29 mouse cellular contexts compared by ENCODE assay signal in the genomic region with DNA sequence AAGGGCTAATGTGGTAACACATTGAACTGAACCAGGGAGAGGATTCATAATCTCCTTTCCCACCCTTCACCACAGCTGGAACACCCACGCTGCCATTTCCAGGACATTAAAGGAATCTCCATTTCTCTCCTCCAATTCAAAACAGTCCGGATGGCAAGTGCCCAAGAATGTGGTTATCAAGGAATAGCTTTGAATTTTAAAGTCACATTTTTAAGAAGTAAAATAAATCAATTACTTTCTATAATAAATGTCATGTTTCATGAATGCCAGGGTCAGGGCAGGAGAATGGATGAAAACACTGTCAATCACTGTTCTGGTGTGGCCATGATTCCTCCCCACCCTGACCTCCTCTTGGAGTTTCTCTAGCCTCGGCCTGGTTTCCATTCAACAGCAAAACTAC.
DNase-seq lines count a peak whose midpoint lies in the region; ATAC-seq and TF ChIP-seq lines count a peak whose summit lies in the region.
"Had no signal": no experiment of that assay in that cellular context is flagged by ENCODE, and none has a peak within 500 bp of the region (broad histone marks: within the 10 kb centered on the region; RNA-seq: fewer than 3 reads in every experiment).

No protein-coding gene starts in this region.

- H3K4me1 ChIP-seq in kidney, postnatal 0 days (replicated peaks; ENCODE audit: insufficient read depth, low read length), result no peaks in the 10 kb centered on the region
- H3K4me1 ChIP-seq in kidney, embryonic 14.5 days (ENCODE audit: control insufficient read depth, insufficient read depth, low read length), result no peaks in the 10 kb centered on the region
- no peaks in the 10 kb centered on the region for H3K4me1 ChIP-seq in lung, postnatal 0 days (ENCODE audit: insufficient read depth, low read depth, low read length)
- H3K4me1 ChIP-seq: embryonic facial prominence, embryonic 12.5 days; heart, embryonic 12.5 days; hindbrain, embryonic 12.5 days; liver, embryonic 15.5 days; megakaryocyte, embryonic 14.5 days; midbrain, embryonic 15.5 days had no signal

- H3K9me3 ChIP-seq in kidney, postnatal 0 days (replicated peaks; ENCODE audit: low read length), result no peaks in the 10 kb centered on the region
- no peaks in the 10 kb centered on the region for H3K9me3 ChIP-seq in kidney, embryonic 14.5 days (ENCODE audit: control insufficient read depth, low read length)
- H3K9me3 ChIP-seq in lung, postnatal 0 days (ENCODE audit: low read length), result no peaks in the 10 kb centered on the region
- H3K9me3 ChIP-seq: embryonic facial prominence, embryonic 12.5 days; heart, embryonic 12.5 days; hindbrain, embryonic 12.5 days; liver, embryonic 15.5 days; midbrain, embryonic 15.5 days had no signal

- intact Hi-C loops in gastrocnemius, postnatal 36 days (cut with DNase I), result no loop called here
- intact Hi-C loops in gastrocnemius, postnatal 14 days (cut with DNase I; ENCODE audit: low total_unique reads), result no loop called here

- H3K4me3 ChIP-seq in kidney, postnatal 0 days (replicated peaks; ENCODE audit: low read depth, low read length), result no peak overlapping the region
- H3K4me3 ChIP-seq in kidney, embryonic 14.5 days (ENCODE audit: low read length), result no peak overlapping the region
- no peak overlapping the region for H3K4me3 ChIP-seq in lung, postnatal 0 days (ENCODE audit: low read depth, low read length)
- H3K4me3 ChIP-seq: embryonic facial prominence, embryonic 12.5 days; gastrocnemius, adult 2 months; heart, embryonic 12.5 days; hindbrain, embryonic 12.5 days; liver, embryonic 15.5 days; midbrain, embryonic 15.5 days had no signal

- H3K4me2 ChIP-seq in kidney, postnatal 0 days (ENCODE audit: low read length), result no peak overlapping the region
- H3K4me2 ChIP-seq in kidney, embryonic 14.5 days (replicated peaks; ENCODE audit: low read depth, low read length), result no peak overlapping the region
- no peak overlapping the region for H3K4me2 ChIP-seq in lung, postnatal 0 days (replicated peaks; ENCODE audit: low read depth, low read length)
- H3K4me2 ChIP-seq: embryonic facial prominence, embryonic 12.5 days; heart, embryonic 12.5 days; hindbrain, embryonic 12.5 days; liver, embryonic 15.5 days; midbrain, embryonic 15.5 days had no signal

- WGBS in kidney, postnatal 0 days, result 72% methylated on average over 3 of the region's 3 CpGs
- 70% methylated on average over 3 of the region's 3 CpGs for WGBS in kidney, embryonic 14.5 days
- WGBS in lung, postnatal 0 days, result 50% methylated on average over 3 of the region's 3 CpGs

- TF ChIP-seq CTCF in kidney, postnatal 0 days (IDR thresholded peaks at IDR 0.05; ENCODE audit: low read depth), result no peak
- no peak for TF ChIP-seq CTCF in lung, postnatal 0 days (IDR thresholded peaks at IDR 0.05)

- no peak for TF ChIP-seq EP300 in lung, postnatal 0 days (IDR thresholded peaks at IDR 0.05)

- no peak overlapping the region for H3K9ac ChIP-seq in kidney, postnatal 0 days (ENCODE audit: low read depth, low read length)
- no peak overlapping the region for H3K9ac ChIP-seq in kidney, embryonic 14.5 days (ENCODE audit: low read depth, low read length)
- no peak overlapping the region for H3K9ac ChIP-seq in lung, postnatal 0 days (replicated peaks; ENCODE audit: low read depth)
- H3K9ac ChIP-seq: embryonic facial prominence, embryonic 12.5 days; heart, embryonic 12.5 days; hindbrain, embryonic 12.5 days; liver, embryonic 15.5 days; midbrain, embryonic 15.5 days had no signal

- H3K36me3 ChIP-seq in kidney, postnatal 0 days (ENCODE audit: insufficient read depth, low read length), result no peaks in the 10 kb centered on the region
- H3K36me3 ChIP-seq in kidney, embryonic 14.5 days (ENCODE audit: control insufficient read depth, insufficient read depth, low read length), result no peaks in the 10 kb centered on the region
- no peaks in the 10 kb centered on the region for H3K36me3 ChIP-seq in lung, postnatal 0 days (ENCODE audit: insufficient read depth, low read length)
- H3K36me3 ChIP-seq: embryonic facial prominence, embryonic 12.5 days; G1E; heart, embryonic 12.5 days; hindbrain, embryonic 12.5 days; liver, embryonic 15.5 days; midbrain, embryonic 15.5 days had no signal

- no peaks in the 10 kb centered on the region for H3K27me3 ChIP-seq in kidney, postnatal 0 days (ENCODE audit: insufficient read depth, low read length)
- H3K27me3 ChIP-seq in kidney, embryonic 14.5 days (ENCODE audit: control insufficient read depth, insufficient read depth, low read length), result no peaks in the 10 kb centered on the region
- H3K27me3 ChIP-seq in lung, postnatal 0 days (replicated peaks; ENCODE audit: insufficient read depth, low read length), result no peaks in the 10 kb centered on the region
- H3K27me3 ChIP-seq: CH12.LX; embryonic facial prominence, embryonic 12.5 days; heart, embryonic 12.5 days; hindbrain, embryonic 12.5 days; liver, embryonic 15.5 days; megakaryocyte, embryonic 14.5 days; midbrain, embryonic 15.5 days; Patski had no signal

- peak; percentile 34 for DNase-seq in kidney, postnatal 0 days (ENCODE audit: low spot score)
- DNase-seq in lung, postnatal 10 days, result peak; percentile 39
- no peak for DNase-seq in lung, postnatal 0 days (ENCODE audit: low spot score)
- DNase-seq in adrenal gland, adult 2 months, result peak; percentile 70
- DNase-seq in adrenal gland, postnatal 36 days, result peak; percentile 60 to 64
- DNase-seq in gastrocnemius, postnatal 36 days, result no peak
- DNase-seq in gastrocnemius, postnatal 14 days, result no peak
- DNase-seq: B cell, adult 2 months; cerebellum, adult 11-12 months; cerebellum, postnatal 10 days; gastrocnemius, adult 2 months; heart, adult 18-20 months; left cerebral cortex, postnatal 4 days; liver; right cerebral cortex, adult 18-20 months; right cerebral cortex, postnatal 4 days; thymus, postnatal 14 days had no signal

- ATAC-seq in kidney, postnatal 0 days (replicated peaks; ENCODE audit: low FRiP score, low read depth), result no peak
- no peak for ATAC-seq in kidney, embryonic 14.5 days (ENCODE audit: low FRiP score, low TSS enrichment)
- no peak for ATAC-seq in lung, postnatal 0 days
- ATAC-seq: forebrain, embryonic 14.5 days; intestine, postnatal 0 days; midbrain, embryonic 15.5 days; Patski had no signal

- no peak overlapping the region for H3K27ac ChIP-seq in kidney, postnatal 0 days
- H3K27ac ChIP-seq in kidney, embryonic 14.5 days (ENCODE audit: low read depth, low read length), result no peak overlapping the region
- H3K27ac ChIP-seq in lung, postnatal 0 days (ENCODE audit: low read length), result no peak overlapping the region
- H3K27ac ChIP-seq: embryonic facial prominence, embryonic 12.5 days; gastrocnemius, adult 2 months; hindbrain, embryonic 12.5 days; liver, embryonic 15.5 days; midbrain, embryonic 15.5 days had no signal

Comparison
In these comparisons a context has a peak if more than half of its experiments do, and no peak if none do; other contexts are left out.
1. DNase-seq: peak in kidney, postnatal 0 days (single experiment), lung, postnatal 10 days (single experiment), adrenal gland, adult 2 months (single experiment) and adrenal gland, postnatal 36 days (2 of 2); none in lung, postnatal 0 days (single experiment), gastrocnemius, postnatal 36 days (0 of 2) and gastrocnemius, postnatal 14 days (single experiment).